Mouse (Mus musculus): Measurements from ENCODE around the gene Sfswap. TPM values are rescaled to one million over a fixed set of nuclear protein-coding genes. Genes with fewer than 3 reads are reported as not detected.
"Not testable (repeated sequence)": the region's sequence is repeated elsewhere in the genome, so short reads cannot be mapped to it uniquely, and the experiment has no call there.

The Sfswap gene
- total RNA-seq, 2 experiments from 2014 or later: 125 to 134 TPM

DNA sequence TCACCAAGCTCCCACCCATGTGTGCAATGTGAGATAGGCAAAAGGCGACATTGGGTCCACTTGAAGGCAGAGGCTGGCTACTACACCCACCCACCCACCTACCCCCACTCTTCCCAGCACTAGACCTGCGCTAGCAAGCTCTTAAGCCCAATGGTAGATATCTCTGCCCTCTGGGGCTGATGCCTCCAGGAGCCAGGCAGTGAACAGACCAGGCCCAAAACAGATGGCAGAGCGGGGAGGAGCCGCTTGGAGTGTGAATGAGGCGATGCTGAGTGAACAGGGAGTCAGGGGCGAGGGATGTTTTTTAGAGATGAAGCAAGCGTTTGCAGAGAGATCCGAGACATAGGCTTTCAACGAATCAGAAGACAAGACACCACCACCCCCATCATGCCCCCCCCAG is 79.6 kb downstream of the Sfswap start:
- intact Hi-C loops (cut with DNase I): loop anchor here (5.0 to 10.0 kb wide), 2 partner anchors 166 to 193 kb away; no protein-coding TSS in a partner anchor
- DNase-seq (ENCODE audit: extremely low spot score in 1 of 2, low spot score in 2 of 2): no peak

DNA sequence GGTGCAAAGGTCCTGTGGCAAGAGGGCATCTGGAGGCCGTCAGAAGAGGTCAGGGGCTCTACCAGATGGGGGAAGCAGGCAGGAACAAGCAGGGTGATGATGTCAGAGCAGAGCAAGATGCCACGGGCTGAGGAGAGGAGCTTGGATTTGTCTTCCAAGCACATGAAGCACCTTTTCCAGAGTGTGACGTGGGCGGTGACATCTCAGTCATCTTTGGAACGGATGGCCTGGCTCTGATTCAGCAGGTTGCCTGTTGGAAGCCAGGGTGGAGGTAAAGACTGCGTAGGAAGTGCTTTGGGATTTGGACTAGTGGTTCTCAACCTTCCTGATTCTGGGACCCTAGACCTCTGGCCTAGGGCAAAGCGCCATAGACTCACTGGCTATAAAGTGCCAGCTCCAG is 80.0 kb downstream of the Sfswap start:
- DNase-seq (ENCODE audit: extremely low spot score in 1 of 2, low spot score in 2 of 2): no peak
- intact Hi-C loops (cut with DNase I): loop anchor here (5.0 to 10.0 kb wide), 2 partner anchors 166 to 194 kb away; no protein-coding TSS in a partner anchor

DNA sequence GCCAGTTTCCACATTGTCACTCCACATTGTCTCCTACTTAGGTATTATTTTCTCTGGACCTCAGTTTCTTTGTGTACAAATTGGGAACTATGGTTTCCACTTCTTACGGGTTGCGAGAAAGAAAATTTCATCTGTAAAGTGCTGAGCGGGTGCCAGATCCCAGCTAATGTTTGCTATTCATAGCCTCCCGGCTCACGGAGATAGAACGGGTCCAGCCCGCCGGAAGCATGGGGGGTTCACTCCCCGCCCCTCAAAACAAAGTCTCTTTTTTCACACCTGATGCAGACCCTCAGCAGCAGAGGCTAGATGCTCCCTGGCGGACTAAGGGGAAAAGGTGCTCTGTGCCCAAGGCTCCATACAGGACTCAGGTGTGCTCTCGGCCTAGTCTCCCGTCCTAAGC is 82.3 kb downstream of the Sfswap start:
- intact Hi-C loops (cut with DNase I): loop anchor here (5.0 to 10.0 kb wide), 2 partner anchors 169 to 196 kb away; no protein-coding TSS in a partner anchor
- DNase-seq (ENCODE audit: extremely low spot score in 1 of 2, low spot score in 2 of 2): no peak

DNA sequence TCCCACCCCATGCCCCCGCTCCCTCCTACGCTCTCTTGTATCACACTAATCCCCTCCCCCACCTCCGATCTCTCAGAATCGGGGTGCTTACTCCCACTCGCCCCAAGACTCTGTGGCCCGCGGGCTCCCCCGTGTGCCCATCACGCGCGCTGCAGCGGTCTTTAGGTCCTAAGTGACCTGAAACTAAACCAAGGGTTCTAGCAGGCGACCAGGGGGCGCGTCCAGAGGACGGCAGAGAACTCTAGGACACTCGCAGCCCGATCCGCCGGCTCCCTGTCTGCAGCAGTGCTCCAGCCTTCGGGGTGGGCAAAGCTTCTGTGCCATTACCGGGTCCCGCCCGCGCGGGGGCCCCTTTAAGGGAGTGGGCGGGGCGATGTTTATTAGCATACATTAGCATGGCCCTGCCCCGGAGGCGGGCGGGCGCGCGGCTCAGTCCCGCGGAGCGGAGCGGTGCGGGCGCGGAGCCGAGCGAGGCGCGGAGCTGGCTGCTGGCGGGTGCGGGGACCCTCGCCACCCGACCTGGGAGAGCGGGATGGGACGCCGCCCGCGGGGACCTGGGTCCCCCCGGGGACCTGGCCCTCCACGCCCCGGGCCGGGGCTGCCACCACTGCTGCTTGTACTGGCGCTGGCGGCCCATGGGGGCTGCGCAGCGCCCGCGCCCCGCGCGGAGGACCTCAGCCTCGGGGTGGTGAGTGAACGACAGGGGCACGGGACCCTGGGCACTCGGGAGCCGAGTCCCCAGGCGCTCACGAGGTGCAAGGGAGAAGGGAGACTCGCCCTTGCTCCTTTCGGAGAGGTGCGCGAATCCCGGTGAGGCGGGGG is 83.0 kb downstream of the Sfswap start, which contains the start of gene Mmp17:
Gene Mmp17, plus strand, starts transcription at position 409 of the 822 bp plus-strand sequence.
- intact Hi-C loops (cut with DNase I): loop anchor here (2.0 to 10.0 kb wide), 3 partner anchors 169 to 405 kb away; no protein-coding TSS in a partner anchor
- DNase-seq (ENCODE audit: extremely low spot score in 1 of 2, low spot score in 2 of 2): peak; percentile 81 to 92

DNA sequence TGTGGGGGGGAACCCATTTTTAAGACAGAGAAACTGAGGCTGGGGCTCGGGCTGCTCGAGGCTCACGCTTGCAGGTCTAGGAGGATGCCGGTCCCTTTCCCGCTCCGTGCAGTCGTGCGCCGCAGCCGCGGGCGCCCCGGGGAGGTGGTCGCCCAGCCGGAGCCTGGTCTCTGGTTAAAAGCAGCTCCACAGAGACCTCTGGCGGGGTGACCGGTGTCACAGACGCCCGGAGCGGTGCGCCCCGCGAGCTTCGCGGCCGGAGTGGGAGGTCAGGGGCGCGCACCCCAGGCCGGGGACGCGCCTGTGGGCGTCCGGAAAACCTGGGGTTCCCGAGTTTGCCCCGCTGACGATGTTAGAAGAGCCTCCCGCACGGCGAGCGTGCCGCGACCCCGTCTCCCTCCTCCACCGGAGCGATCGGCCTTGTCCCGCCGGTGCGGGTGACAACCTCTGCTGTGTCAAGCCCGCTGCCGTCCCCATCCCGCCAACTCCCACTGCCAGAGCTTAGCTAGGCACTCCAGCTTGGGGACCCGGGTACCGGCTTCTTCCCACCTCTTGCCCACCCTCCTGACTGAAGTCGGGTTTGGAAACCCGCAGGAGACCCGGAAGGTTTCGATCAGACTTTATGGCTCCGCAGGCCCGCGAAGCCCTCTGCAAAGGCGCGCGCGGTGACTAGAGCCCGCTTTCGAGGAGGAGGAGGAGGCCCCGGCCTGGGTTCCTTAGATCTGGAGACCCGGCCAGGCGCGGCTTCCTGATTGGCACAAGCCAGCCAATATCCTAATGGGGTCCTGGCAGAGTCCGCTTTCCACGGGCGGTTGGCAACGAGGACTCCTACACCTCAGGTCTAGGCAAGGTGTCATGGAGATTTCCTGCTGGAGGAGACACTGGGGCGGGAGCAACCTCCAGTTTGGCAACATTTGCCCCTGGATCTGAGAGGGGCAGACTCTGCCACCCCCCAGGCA is 83.8 kb downstream of the Sfswap start:
- intact Hi-C loops (cut with DNase I): loop anchor here (2.0 to 10.0 kb wide), 4 partner anchors 170 to 523 kb away; no protein-coding TSS in a partner anchor
- DNase-seq (ENCODE audit: extremely low spot score in 1 of 2, low spot score in 2 of 2): peak in 1 of 2 experiments; percentile 62

DNA sequence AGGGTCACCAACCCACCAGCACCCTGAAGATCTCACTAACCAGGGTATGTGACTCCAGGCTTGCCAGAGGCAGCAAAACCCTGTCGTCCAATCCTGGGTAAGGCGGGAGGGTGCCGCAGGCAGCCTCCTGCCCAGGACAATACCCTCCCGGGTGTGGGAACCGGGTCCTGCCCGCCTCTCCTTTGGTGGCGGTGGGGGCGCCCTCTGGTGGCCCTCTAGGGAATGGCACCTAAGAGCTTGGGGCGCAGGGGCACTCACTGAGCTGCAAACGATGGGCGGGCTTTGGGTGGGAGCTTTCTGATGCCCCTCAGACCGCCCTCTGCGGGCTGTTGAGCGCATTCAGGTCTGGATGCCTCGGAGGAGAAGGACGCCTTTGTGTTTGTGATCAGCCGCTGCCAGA is 85.0 kb downstream of the Sfswap start:
- intact Hi-C loops (cut with DNase I): loop anchor here (5.0 to 10.0 kb wide), 2 partner anchors 171 to 524 kb away; no protein-coding TSS in a partner anchor
- peak; percentile 78 to 89 for DNase-seq (ENCODE audit: extremely low spot score in 1 of 2, low spot score in 2 of 2)

DNA sequence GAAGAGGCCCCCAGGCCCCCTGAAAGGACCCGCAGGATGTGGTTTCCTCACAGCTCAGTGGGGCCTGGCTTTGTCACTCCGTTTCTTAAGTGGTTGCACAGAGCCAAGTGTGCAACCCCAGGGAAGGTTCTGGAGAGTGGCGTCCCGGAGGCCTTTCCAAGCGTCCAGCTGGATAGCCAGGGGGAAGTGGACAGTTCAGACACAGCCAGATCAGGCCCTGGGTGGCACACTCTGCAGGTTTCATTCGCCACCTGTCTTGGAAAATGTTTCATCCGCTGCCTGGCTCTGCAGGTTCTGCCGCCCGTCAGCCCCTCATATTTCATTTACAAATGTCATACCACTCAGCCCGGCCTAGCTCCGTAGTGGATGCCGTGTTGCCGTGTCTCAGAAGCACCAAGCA is 85.5 kb downstream of the Sfswap start:
- DNase-seq (ENCODE audit: extremely low spot score in 1 of 2, low spot score in 2 of 2): no peak
- intact Hi-C loops (cut with DNase I): loop anchor here (5.0 to 10.0 kb wide), 2 partner anchors 172 to 524 kb away; no protein-coding TSS in a partner anchor

DNA sequence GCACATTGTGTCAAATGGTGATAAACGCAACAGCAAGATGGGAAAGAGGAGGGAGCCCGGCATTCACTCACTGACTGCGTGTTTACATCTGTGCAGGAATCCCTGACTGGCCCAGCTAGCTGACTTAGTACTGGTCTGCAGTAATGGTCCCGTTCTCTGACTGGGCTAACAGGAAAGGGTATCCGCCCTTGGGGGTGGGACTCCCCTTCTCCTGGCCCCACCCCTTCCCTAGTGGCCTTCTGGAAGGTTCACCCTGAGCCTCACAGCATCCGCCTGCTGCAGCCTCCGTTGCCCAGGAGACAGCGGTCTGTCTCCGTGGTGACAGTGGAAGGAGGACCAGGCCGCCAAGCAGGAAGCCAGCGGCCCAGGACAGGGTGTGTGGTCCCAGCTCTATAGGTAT is 89.9 kb downstream of the Sfswap start:
- intact Hi-C loops (cut with DNase I): no loop called here
- DNase-seq (ENCODE audit: extremely low spot score in 1 of 2, low spot score in 2 of 2): peak in 1 of 2 experiments; percentile 65

DNA sequence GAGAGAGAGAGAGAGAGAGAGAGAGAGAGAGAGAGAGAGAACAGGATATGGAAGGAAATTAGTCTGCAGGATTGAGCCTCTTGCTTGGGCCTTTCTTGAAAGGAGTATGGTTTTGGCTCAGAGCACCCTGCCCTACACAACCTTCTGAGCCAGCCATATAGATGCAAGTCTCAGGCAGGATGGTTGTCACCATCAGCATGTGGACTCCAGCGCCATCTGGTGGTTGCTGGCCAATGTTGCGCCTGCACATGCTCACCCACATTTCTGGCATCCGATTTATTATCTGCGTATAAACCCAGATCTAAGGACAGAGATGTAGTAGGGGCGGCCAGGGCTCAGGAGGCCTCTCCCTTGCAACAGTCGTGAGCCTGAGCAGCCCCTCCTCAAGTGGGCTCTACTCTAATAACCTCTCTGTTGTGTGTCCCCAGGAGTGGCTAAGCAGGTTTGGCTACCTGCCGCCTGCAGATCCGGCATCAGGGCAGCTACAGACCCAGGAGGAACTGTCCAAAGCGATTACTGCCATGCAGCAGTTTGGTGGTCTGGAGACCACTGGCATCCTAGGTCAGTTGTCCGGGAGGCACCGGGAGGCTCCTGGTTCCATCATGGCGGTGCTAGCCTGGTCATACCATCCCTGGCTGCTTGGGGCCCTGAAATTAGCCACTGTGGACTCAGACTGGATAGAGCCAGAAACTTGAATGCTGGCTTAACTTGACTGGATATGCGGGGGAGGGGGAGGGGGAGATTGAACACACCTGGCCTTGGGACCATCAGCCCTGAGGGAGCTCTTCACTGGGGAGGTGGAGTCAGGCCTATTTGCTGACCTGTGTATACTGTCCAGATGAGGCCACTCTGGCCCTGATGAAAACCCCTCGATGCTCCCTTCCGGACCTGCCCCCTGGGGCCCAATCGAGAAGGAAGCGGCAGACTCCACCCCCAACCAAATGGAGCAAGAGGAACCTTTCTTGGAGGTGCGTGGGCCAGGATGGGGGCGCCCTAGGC is 93.4 kb downstream of the Sfswap start:
- intact Hi-C loops (cut with DNase I): loop anchor here (1.0 kb wide), 1 partner anchor 416 kb away; no protein-coding TSS in a partner anchor
- peak; percentile 83 to 88 for DNase-seq (ENCODE audit: extremely low spot score in 1 of 2, low spot score in 2 of 2)

DNA sequence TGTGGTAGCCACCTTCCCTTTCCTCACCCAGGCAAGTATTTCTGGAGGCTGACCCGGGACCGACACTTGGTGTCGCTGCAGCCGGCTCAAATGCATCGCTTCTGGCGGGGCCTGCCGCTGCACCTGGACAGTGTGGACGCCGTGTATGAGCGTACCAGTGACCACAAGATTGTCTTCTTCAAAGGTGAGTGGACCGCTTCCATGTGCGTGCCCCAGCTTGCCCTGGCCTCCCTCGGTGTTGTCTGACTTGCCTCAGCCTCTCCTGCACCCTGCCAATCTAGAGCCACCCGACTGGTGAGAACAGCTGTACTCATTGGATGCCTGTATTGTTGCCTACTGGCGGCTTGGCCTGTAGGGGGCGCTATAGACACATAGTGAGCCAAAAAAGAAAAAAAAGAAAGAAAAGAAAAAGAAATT is 101.1 kb downstream of the Sfswap start:
- intact Hi-C loops (cut with DNase I): no loop called here
- no peak for DNase-seq (ENCODE audit: extremely low spot score in 1 of 2, low spot score in 2 of 2)

DNA sequence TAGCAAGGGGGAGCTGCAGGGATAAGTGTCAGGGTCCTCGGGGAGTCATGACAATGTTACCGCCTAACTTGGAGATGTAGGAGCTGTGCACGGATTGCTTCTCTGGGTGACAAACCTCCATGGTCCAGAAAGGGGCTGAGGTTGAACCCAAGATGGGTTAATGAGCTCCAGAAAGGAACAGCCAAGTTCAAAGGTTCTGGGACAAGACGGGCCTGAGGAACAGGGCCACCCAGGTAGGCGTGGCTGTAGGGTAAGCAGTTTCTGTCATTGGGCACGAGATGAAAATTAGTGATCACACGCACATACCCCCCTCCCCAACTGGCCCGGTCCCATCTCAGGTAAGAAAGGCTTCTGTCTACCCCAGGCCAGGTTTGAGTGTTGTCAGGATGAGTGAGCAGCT is 106.5 kb downstream of the Sfswap start:
- DNase-seq (ENCODE audit: extremely low spot score in 1 of 2, low spot score in 2 of 2): no peak
- intact Hi-C loops (cut with DNase I): no loop called here

DNA sequence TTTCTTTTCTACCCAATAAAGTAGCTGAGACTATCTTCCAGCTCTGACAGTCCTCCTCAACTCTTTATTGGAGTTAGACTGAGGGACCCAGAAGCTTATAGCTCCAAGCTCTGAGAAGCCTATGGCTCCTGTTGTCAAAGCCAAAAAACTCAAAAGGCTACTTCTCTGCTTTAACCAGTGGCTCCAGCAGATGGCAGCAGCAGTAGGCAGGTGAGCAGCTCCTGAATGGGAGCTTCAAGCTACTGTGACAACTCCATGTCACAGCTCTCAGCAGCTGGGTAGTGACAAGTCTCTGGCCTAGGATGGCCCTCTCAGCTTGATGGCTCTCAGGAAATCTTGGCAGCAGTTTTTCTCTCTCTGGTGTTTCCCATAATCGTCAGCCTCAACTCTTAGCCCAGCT is 110.0 kb downstream of the Sfswap start:
- intact Hi-C loops (cut with DNase I): loop anchor here (5.0 kb wide), 2 partner anchors 61 to 116 kb away; partner anchors contain the start of genes Nipsnap2 and Zfp11
- peak; percentile 77 to 78 for DNase-seq (ENCODE audit: extremely low spot score in 1 of 2, low spot score in 2 of 2)

DNA sequence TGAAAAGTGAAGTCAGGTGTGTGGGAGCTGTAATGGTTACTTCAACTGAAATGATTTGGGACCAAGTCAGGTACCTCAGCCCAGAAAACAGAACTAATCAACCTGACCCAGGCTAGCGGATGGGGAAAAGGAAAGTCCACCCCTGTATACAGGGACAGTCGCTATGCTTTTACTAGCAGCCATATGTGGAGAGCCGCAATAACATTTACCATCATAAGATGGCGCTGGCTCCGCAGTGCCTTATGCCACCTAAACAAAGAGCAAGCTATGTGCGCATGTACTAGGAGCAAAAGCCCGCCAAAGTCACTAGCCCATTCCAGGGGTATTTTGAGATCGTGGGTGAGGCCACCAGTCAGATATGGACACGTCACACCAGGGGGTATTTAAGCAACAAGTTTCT is 119.6 kb downstream of the Sfswap start:
- DNase-seq (ENCODE audit: extremely low spot score in 1 of 2, low spot score in 2 of 2); intact Hi-C loops (cut with DNase I): not testable (repeated sequence)

Other genes starting within 250 kb of the Sfswap start
- gene Mmp17, start 82.9 kb downstream of the Sfswap start, total RNA-seq (2021): 10 to 100 TPM; 62.2 to 62.9 TPM
- 1 to 10 TPM; 8.0 to 8.1 TPM for gene Zfp11, start 168.9 kb downstream of the Sfswap start, total RNA-seq (2021)
- gene Sept14, start 207.3 kb downstream of the Sfswap start, total RNA-seq (2021): not detected
- 10 to 100 TPM; 75.9 to 90.0 TPM for gene Mrps17, start 214.3 kb downstream of the Sfswap start, total RNA-seq (2021)
- gene Nipsnap2, start 223.8 kb downstream of the Sfswap start, total RNA-seq (2021): 10 to 100 TPM; 75.6 to 77.0 TPM

All from left cerebral cortex, postnatal 10 days (tissue).